Mouse (Mus musculus): ENCODE results near the gene Agfg2.
A peak's percentile ranks its signal among the peaks of the same experiment; 100 is the strongest.

Agfg2 gene

GRCm38 (mm10) chr5:137683388-137684293 lies 885 bp downstream of the Agfg2 start:
- DNase-seq (ENCODE audit: low read depth): peak; percentile 54

- no peak for DNase-seq (ENCODE audit: low read depth)
Measured at GRCm38 (mm10) chr5:137682526-137682925, 2.0 kb downstream of the Agfg2 start.

- DNase-seq (ENCODE audit: low read depth): no peak
Measured at GRCm38 (mm10) chr5:137679726-137680125, 4.8 kb downstream of the Agfg2 start.

GRCm38 (mm10) chr5:137678736-137679135 lies 5.8 kb downstream of the Agfg2 start:
- DNase-seq (ENCODE audit: low read depth): no peak

GRCm38 (mm10) chr5:137677859-137678258 lies 6.7 kb downstream of the Agfg2 start:
- no peak for DNase-seq (ENCODE audit: low read depth)

GRCm38 (mm10) chr5:137674786-137675185 lies 9.7 kb downstream of the Agfg2 start:
- no peak for DNase-seq (ENCODE audit: low read depth)

- DNase-seq (ENCODE audit: low read depth): no peak
Measured at GRCm38 (mm10) chr5:137673015-137673414, 11.5 kb downstream of the Agfg2 start.

GRCm38 (mm10) chr5:137672361-137672760 lies 12.2 kb downstream of the Agfg2 start:
- DNase-seq (ENCODE audit: low read depth): no peak

- no peak for DNase-seq (ENCODE audit: low read depth)
Measured at GRCm38 (mm10) chr5:137671443-137672240, 12.9 kb downstream of the Agfg2 start.

GRCm38 (mm10) chr5:137670240-137670639 lies 14.3 kb downstream of the Agfg2 start:
- peak; percentile 56 for DNase-seq (ENCODE audit: low read depth)

- no peak for DNase-seq (ENCODE audit: low read depth)
Measured at GRCm38 (mm10) chr5:137668971-137669370, 15.6 kb downstream of the Agfg2 start.

- DNase-seq (ENCODE audit: low read depth): no peak
Measured at GRCm38 (mm10) chr5:137663057-137663456, 21.5 kb downstream of the Agfg2 start.

- no peak for DNase-seq (ENCODE audit: low read depth)
Measured at GRCm38 (mm10) chr5:137660064-137660688, 24.4 kb downstream of the Agfg2 start.

GRCm38 (mm10) chr5:137656977-137657376 lies 27.5 kb downstream of the Agfg2 start:
- DNase-seq (ENCODE audit: low read depth): peak; percentile 79

GRCm38 (mm10) chr5:137654746-137655145 lies 29.8 kb downstream of the Agfg2 start:
- peak; percentile 70 for DNase-seq (ENCODE audit: low read depth)

- no peak for DNase-seq (ENCODE audit: low read depth)
Measured at GRCm38 (mm10) chr5:137653366-137653765, 31.2 kb downstream of the Agfg2 start.

- DNase-seq (ENCODE audit: low read depth): peak; percentile 76
Measured at GRCm38 (mm10) chr5:137652474-137652873, 32.1 kb downstream of the Agfg2 start.

- DNase-seq (ENCODE audit: low read depth): no peak
Measured at GRCm38 (mm10) chr5:137649669-137650571, 34.6 kb downstream of the Agfg2 start.

GRCm38 (mm10) chr5:137649251-137649650 lies 35.3 kb downstream of the Agfg2 start:
- no peak for DNase-seq (ENCODE audit: low read depth)

- peak; percentile 56 for DNase-seq (ENCODE audit: low read depth)
Measured at GRCm38 (mm10) chr5:137647827-137648601, 36.5 kb downstream of the Agfg2 start.
